9 mouse cellular contexts compared by ENCODE assay signal in genomic region chr12:55598537-55598886, GRCm38 (mm10). TPM values are rescaled to one million over a fixed set of nuclear protein-coding genes. Genes with fewer than 3 reads are reported as not detected.
DNase-seq lines count a peak whose midpoint lies in the region; ATAC-seq and TF ChIP-seq lines count a peak whose summit lies in the region.
"Had no signal": no experiment of that assay in that cellular context is flagged by ENCODE, and none has a peak within 500 bp of the region (broad histone marks: within the 10 kb centered on the region; RNA-seq: fewer than 3 reads in every experiment).

No protein-coding gene starts in this region.

- WGBS in kidney, embryonic 15.5 days: 9% methylated on average over 7 of the region's 7 CpGs
- WGBS in embryonic facial prominence, embryonic 14.5 days: 6% methylated on average over 7 of the region's 7 CpGs
- 7% methylated on average over 7 of the region's 7 CpGs for WGBS in intestine, embryonic 15.5 days
- 4% methylated on average over 7 of the region's 7 CpGs for WGBS in midbrain, postnatal 0 days

- no peak overlapping the region for H3K9ac ChIP-seq in kidney, embryonic 15.5 days
- H3K9ac ChIP-seq in embryonic facial prominence, embryonic 14.5 days (ENCODE audit: low read depth, low read length): no peak overlapping the region
- no peak overlapping the region for H3K9ac ChIP-seq in intestine, embryonic 15.5 days
- peak overlapping the region; percentile 57; the same call in 1 of the 2 replicates for H3K9ac ChIP-seq in midbrain, postnatal 0 days (replicated peaks; ENCODE audit: low read length, poor library complexity, severe bottlenecking)

- H3K9me3 ChIP-seq in kidney, embryonic 15.5 days (replicated peaks): no peaks in the 10 kb centered on the region
- H3K9me3 ChIP-seq in embryonic facial prominence, embryonic 14.5 days (ENCODE audit: control insufficient read depth, low read length): no peaks in the 10 kb centered on the region
- H3K9me3 ChIP-seq in intestine, embryonic 15.5 days: no peaks in the 10 kb centered on the region
- no peaks in the 10 kb centered on the region for H3K9me3 ChIP-seq in midbrain, postnatal 0 days (ENCODE audit: low read length)

- no peak for DNase-seq in kidney, postnatal 36 days
- DNase-seq in embryonic facial prominence, embryonic 14.5 days (ENCODE audit: low spot score): no peak
- no peak for DNase-seq in midbrain, postnatal 0 days (ENCODE audit: low spot score)
- no peak for DNase-seq in frontal cortex, adult 2 months (ENCODE audit: extremely low spot score in 1 of 2, low spot score in 1 of 2)
- no peak for DNase-seq in c-Kit-positive CD71-positive TER-119-positive erythroid progenitor cells, embryonic 14.5 days (ENCODE audit: low spot score)

- H3K27me3 ChIP-seq in kidney, embryonic 15.5 days: peaks cover 70% of the 10 kb centered on the region
- peaks cover 56% of the 10 kb centered on the region for H3K27me3 ChIP-seq in embryonic facial prominence, embryonic 14.5 days (replicated peaks; ENCODE audit: control insufficient read depth, insufficient read depth, low read length)
- peaks cover 43% of the 10 kb centered on the region for H3K27me3 ChIP-seq in intestine, embryonic 15.5 days (replicated peaks)
- peaks cover 37% of the 10 kb centered on the region for H3K27me3 ChIP-seq in midbrain, postnatal 0 days (ENCODE audit: insufficient read depth, low read length)

- H3K27ac ChIP-seq in kidney, embryonic 15.5 days: no peak overlapping the region
- H3K27ac ChIP-seq in embryonic facial prominence, embryonic 14.5 days (replicated peaks; ENCODE audit: low read depth, low read length): no peak overlapping the region
- H3K27ac ChIP-seq in intestine, embryonic 15.5 days: no peak overlapping the region
- no peak overlapping the region for H3K27ac ChIP-seq in midbrain, postnatal 0 days (ENCODE audit: low read depth, low read length)

- H3K36me3 ChIP-seq in kidney, embryonic 15.5 days: no peaks in the 10 kb centered on the region
- H3K36me3 ChIP-seq in embryonic facial prominence, embryonic 14.5 days (ENCODE audit: control insufficient read depth, insufficient read depth, low read length): peaks cover 7% of the 10 kb centered on the region; the same call in 1 of the 2 replicates
- H3K36me3 ChIP-seq in intestine, embryonic 15.5 days: no peaks in the 10 kb centered on the region
- peaks cover 5% of the 10 kb centered on the region; the same call in 1 of the 2 replicates for H3K36me3 ChIP-seq in midbrain, postnatal 0 days (ENCODE audit: insufficient read depth, low read length)

- peak overlapping the region; percentile 49 for H3K4me3 ChIP-seq in kidney, embryonic 15.5 days (replicated peaks)
- peak overlapping the region; percentile 46 for H3K4me3 ChIP-seq in embryonic facial prominence, embryonic 14.5 days (ENCODE audit: low read depth, low read length)
- H3K4me3 ChIP-seq in intestine, embryonic 15.5 days (replicated peaks): peak overlapping the region; percentile 45
- peak overlapping the region; percentile 50 for H3K4me3 ChIP-seq in midbrain, postnatal 0 days (ENCODE audit: low read depth, low read length)

- TF ChIP-seq CTCF in midbrain, postnatal 0 days (IDR thresholded peaks at IDR 0.05): no peak

- ATAC-seq in kidney, embryonic 15.5 days (replicated peaks; ENCODE audit: low FRiP score): no peak
- no peak for ATAC-seq in embryonic facial prominence, embryonic 14.5 days (ENCODE audit: low read depth)
- ATAC-seq in intestine, embryonic 15.5 days: no peak
- no peak for ATAC-seq in midbrain, postnatal 0 days (ENCODE audit: low FRiP score)
- no peak for ATAC-seq in erythroid progenitor cell, adult 5-6 weeks (replicated peaks; ENCODE audit: low FRiP score, poor library complexity, severe bottlenecking)

- H3K4me2 ChIP-seq in kidney, embryonic 15.5 days: peak overlapping the region; percentile 89
- peak overlapping the region; percentile 76 for H3K4me2 ChIP-seq in embryonic facial prominence, embryonic 14.5 days (ENCODE audit: low read depth, low read length)
- peak overlapping the region; percentile 88 for H3K4me2 ChIP-seq in intestine, embryonic 15.5 days (replicated peaks)
- H3K4me2 ChIP-seq in midbrain, postnatal 0 days (ENCODE audit: low read depth, low read length, poor library complexity, severe bottlenecking): peak overlapping the region; percentile 93

- H3K4me1 ChIP-seq in kidney, embryonic 15.5 days: peaks cover 23% of the 10 kb centered on the region
- H3K4me1 ChIP-seq in embryonic facial prominence, embryonic 14.5 days (ENCODE audit: control insufficient read depth, insufficient read depth, low read length): peaks cover 15% of the 10 kb centered on the region
- H3K4me1 ChIP-seq in intestine, embryonic 15.5 days (replicated peaks): peaks cover 21% of the 10 kb centered on the region
- H3K4me1 ChIP-seq in midbrain, postnatal 0 days (ENCODE audit: insufficient read depth, low read length): 0 out of 2 replicates have a peak, but pooled peaks cover 4% of the 10 kb centered on the region

RNA-seq across cellular contexts. Expression of gene Insm2, which starts 0.7 kb away (rescaled TPM):
- polyA plus RNA-seq in kidney, embryonic 15.5 days (2015; fragmentation: Nextera tagmentation; extraction: Ambion mirVana): 0.68 and 1.6 TPM in 2 replicates
- 0.64 and 0.99 TPM in 2 replicates for polyA plus RNA-seq in embryonic facial prominence, embryonic 14.5 days (2014; fragmentation: Nextera tagmentation; extraction: Ambion mirVana)
- polyA plus RNA-seq in intestine, embryonic 15.5 days (2015; fragmentation: Nextera tagmentation; extraction: Ambion mirVana): 0.26 and 0.29 TPM in 2 replicates
- 0.66 and 1.5 TPM in 2 replicates for total RNA-seq in midbrain, postnatal 0 days (2014; rRNA removed)
- 0.59 and 1.1 TPM in 2 replicates for polyA plus RNA-seq in midbrain, postnatal 0 days (2015; fragmentation: Nextera tagmentation; extraction: Ambion mirVana)
- total RNA-seq in erythroid progenitor cell, adult 5-6 weeks (2015; ENCODE audit: low replicate concordance): not detected in 2 replicates
- not detected in 2 replicates for total RNA-seq in erythroid progenitor cell, adult 5-6 weeks (2017; ENCODE audit: low replicate concordance)
- polyA plus RNA-seq in frontal cortex, adult 2 months (2012; rRNA removed): 0.20 and 0.21 TPM in 2 replicates
- polyA plus RNA-seq: G1E had no signal

RNA-seq across cellular contexts. Expression of gene Aldoart2, which starts 33.5 kb away (rescaled TPM):
- polyA plus RNA-seq in kidney, embryonic 15.5 days (2015; fragmentation: Nextera tagmentation; extraction: Ambion mirVana): not detected in 2 replicates
- polyA plus RNA-seq in embryonic facial prominence, embryonic 14.5 days (2014; fragmentation: Nextera tagmentation; extraction: Ambion mirVana): not detected in 2 replicates
- polyA plus RNA-seq in intestine, embryonic 15.5 days (2015; fragmentation: Nextera tagmentation; extraction: Ambion mirVana): 0.09 TPM in 1 of 2 replicates, not detected in the other
- 0.14 TPM in 1 of 2 replicates, not detected in the other for total RNA-seq in midbrain, postnatal 0 days (2014; rRNA removed)
- polyA plus RNA-seq in midbrain, postnatal 0 days (2015; fragmentation: Nextera tagmentation; extraction: Ambion mirVana): 0.10 TPM in 1 of 2 replicates, not detected in the other
- total RNA-seq in erythroid progenitor cell, adult 5-6 weeks (2015; ENCODE audit: low replicate concordance): not detected in 2 replicates
- not detected in 2 replicates for total RNA-seq in erythroid progenitor cell, adult 5-6 weeks (2017; ENCODE audit: low replicate concordance)
- not detected in 2 replicates for polyA plus RNA-seq in frontal cortex, adult 2 months (2012; rRNA removed)
